Mouse (Mus musculus) testis, postnatal 10 days (tissue): ENCODE measurements around the gene Os9.

Experiments used
- DNase-seq: peaks from one replicate; pipeline ENCODE4 v3.0.0; 2021; ENCODE audit warnings: low spot score

Os9 gene

GRCm38 (mm10) chr10:127115068-127115467 is 5.9 kb downstream of the Os9 start:
- DNase-seq = no peak

DNA sequence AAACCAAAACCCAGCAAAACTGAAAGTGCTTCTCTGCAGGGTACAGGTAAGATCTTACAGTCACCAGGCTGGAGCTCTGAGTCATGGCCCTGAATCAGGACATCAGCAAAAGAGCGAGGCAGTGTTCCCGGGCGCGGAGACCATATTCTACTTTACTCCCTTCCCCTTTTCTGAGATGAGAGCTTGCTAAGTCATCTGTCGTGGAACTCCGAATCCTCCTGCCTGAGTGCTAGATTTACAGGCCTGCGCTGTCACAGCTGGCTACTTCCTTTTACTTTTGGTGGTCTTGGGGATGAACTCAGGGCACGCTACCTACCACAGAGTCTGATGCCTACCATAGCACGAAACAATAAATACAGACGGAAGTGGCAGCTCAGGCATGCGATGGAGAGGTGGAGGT is 6.5 kb downstream of the Os9 start:
- no peak for DNase-seq

DNA sequence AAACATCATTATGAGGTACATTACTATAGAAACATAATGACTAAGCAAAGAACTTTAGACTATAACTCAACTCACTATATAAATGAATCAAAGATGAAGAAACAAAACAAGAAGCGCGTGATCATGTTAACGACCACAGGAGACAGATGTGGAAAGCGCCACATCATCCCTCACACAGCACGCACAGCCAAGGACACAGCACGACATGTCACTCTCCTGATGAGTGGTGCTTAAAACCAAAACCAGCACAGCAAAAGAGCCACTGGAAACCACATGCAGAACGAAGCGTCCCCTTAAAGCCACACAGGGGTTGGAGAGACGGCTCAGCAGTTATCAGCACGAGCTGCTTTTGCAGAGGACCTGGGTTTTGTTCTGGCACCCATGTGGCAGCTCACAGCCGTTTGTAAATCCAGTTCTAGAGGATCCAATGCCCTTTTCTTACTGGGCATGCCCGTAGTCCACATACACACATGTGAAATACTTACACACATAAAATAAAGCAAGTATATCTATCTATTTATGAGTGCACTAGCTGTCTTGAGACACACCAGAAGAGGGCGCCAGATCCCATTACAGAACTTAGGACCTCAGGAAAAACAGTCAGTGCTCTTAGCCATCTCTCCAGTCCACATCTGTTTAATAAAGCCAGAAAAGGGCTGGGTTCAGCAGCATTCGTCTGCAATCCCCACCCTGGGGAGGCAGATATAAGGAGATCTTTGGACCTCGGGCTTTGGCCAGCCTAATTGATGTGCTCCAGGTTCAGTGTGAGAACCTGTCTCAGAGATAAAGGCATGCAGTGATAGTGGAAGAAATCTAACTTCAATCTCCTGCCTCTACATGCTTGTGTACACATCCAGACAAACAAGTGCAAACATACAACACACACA is 9.7 kb downstream of the Os9 start:
- no peak for DNase-seq

DNA sequence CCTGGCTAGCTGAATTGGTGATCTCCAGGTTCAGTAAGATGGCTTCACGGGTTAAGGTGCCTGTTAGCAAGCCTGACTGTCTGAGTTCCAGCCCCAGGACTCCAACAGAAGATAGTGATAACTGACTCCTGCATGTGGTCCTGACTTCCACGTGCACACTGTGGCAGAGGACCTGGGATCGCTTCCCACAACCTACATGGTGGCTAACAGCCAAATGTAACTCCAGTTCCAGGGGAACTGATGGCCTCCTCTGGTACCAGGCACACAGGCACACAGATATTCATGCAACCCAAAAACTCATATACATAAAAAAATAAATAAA is 12.7 kb downstream of the Os9 start:
- DNase-seq = no peak

- DNase-seq = no peak
These were observed 13.2 kb downstream of the Os9 start for GRCm38 (mm10) chr10:127107563-127108261.

GRCm38 (mm10) chr10:127103631-127104030 is 17.3 kb downstream of the Os9 start:
- DNase-seq = no peak

- DNase-seq = no peak
These were observed 19.8 kb downstream of the Os9 start for GRCm38 (mm10) chr10:127101151-127101550.

DNA sequence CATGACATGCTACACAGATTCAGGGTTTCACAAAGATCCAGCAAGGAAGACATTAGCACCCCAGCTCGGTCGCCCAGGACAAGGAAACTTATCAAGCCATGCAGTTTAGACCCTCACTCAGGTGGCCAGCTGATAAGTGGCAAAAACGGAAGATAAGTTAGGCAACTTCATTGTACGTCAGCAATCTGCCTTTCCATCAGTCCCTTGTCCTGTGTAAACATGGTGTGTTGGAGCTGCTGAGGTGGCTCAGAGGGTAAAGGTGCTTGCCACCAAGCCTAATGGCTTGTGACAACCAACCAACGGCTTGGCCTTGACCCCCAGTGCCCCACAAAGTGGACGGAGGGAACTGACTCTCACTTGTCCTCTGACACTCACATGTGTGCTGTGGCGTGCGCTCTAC is 20.5 kb downstream of the Os9 start:
- no peak for DNase-seq

DNA sequence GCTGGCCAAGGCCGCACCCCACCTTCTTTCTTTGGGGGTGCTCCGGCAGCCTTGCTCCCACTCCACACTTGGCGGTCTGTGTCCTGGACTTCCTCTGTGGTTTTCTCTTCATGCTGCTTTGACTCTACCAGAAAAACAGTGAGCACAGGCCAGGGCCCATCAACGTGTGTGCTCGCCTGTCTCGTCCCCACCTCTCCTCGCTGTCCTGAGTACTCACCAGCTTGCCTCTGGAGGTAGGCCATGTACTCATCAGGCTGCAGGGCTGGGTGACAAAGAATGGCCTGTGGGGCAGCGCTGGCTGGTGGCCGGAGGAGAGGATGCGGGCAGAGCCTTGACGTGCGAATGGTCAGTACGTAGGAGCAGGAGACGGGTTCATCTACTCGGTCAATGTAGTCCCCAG is 21.1 kb downstream of the Os9 start:
- no peak for DNase-seq

- DNase-seq = no peak
These were observed 21.7 kb downstream of the Os9 start for GRCm38 (mm10) chr10:127099191-127099590.

GRCm38 (mm10) chr10:127098514-127098913 is 22.4 kb downstream of the Os9 start:
- DNase-seq = no peak

GRCm38 (mm10) chr10:127094382-127094802 is 26.5 kb downstream of the Os9 start:
- DNase-seq = no peak

- no peak for DNase-seq
These were observed 28.2 kb downstream of the Os9 start for GRCm38 (mm10) chr10:127092742-127093141.

GRCm38 (mm10) chr10:127091507-127092396 is 29.2 kb downstream of the Os9 start:
- no peak for DNase-seq

DNA sequence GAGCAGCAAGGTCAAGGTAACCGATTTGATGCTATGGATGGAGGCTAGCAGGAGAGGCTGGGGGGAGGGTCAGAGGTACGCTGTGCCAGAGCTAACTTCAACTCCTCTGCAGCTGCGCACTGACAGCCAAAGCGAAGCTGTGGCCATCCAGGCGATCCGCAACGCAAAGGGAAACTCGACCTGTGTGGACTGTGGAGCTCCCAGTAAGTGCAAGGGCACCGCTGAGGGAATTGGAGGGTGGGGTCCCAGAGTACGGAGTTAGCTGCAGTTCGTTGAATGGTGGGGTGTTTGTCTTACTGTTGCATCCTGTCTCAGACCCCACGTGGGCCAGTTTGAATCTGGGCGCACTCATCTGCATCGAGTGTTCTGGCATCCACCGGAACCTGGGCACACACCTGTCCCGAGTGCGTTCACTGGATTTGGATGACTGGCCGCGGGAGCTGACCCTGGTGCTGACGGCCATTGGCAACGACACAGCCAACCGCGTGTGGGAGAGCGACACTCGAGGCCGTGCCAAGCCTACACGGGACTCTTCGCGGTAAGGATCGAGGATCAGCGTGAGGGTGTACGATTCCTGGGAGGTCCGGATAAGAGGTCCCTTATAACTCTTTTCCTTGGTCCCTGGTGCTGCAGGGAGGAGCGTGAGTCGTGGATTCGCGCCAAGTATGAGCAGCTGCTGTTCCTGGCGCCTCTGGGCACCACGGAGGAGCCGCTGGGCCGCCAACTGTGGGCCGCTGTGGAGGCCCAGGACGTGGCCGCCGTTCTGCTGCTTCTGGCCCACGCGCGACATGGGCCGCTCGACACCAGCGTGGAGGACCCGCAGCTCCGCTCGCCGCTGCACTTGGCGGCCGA is 30.1 kb downstream of the Os9 start:
- peak; percentile 80 for DNase-seq

DNA sequence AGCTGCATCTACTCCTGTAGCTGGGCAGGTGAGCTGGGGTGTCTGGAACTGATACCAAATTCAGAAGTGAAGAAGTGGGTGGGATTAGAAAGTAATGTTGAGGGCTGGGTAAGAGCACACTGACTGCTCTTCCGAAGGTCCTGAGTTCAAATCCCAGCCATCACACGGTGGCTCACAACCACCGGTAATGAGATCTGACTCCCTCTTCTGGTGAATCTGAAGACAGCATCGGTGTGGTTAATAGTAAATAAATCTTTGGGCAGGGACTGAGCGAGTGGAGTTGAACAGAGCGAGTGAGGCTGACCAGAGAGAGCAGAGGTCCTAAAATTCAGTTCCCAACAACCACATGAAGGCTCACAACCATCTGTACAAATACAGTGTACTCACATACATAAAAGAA is 35.3 kb downstream of the Os9 start:
- DNase-seq = no peak

GRCm38 (mm10) chr10:127085052-127085451 is 35.9 kb downstream of the Os9 start:
- DNase-seq = no peak

- DNase-seq = no peak
These were observed 37.0 kb downstream of the Os9 start for GRCm38 (mm10) chr10:127083915-127084306.

- DNase-seq = no peak
These were observed 37.5 kb downstream of the Os9 start for GRCm38 (mm10) chr10:127083292-127083914.

DNA sequence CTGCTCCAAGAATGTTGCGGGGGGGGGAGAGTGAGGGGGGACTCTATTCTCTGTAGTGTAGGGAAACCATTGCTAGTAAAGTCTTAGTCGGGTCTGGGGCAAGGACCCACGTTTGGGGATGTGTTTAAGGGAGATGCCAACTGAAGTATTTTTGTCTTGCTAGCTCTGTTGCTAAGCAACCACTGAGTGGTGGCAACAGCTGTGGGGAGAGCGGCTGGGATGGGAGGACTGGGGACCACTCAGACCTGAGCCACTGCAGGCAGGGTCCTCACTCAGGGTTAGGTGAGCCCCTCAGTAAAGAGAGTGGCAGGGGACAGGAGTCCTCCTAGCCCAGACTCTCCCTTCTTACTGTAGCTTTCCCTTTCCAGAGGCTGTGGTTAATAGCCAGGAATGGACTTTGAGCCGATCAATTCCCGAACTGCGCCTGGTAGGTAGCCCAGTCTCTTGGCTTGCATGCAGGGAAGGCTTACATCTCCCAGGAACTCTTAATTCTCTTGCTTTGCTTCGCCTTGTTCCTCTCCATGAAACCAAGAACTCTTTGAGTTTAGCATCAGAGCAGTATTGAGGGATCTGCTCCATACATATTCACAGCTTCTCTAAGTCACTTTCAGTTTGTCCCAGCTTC is 38.8 kb downstream of the Os9 start:
- DNase-seq = no peak
